Mouse (Mus musculus) heart, postnatal 4 days (tissue): ENCODE data around the gene Erbb3. TPM values are rescaled to one million over a fixed set of nuclear protein-coding genes. Genes with fewer than 3 reads are reported as not detected.

Experiments used
- DNase-seq: peaks from one replicate; pipeline ENCODE4 v3.0.0; 2021
- microRNA-seq, 2 experiments: library from miRNA; unstranded; fragments of <30 nt; microRNA quantifications; one replicate each; pipeline ENCODE4 v1.2.0; 2021 to 2022
- total RNA-seq, 2 experiments: library from RNA; stranded (reverse); gene quantifications; 2 replicates each; pipeline ENCODE4 v1.2.3; 2021

The Erbb3 gene
- total RNA-seq, 2 experiments from 2014 or later, result 7.1 to 8.2 TPM

GRCm38 (mm10) chr10:128525671-128526308, 63.7 kb downstream of the Erbb3 start, which contains the start of gene Esyt1:
Esyt1 (minus strand) TSS chr10:128525871.
- peak; percentile 94 for DNase-seq

DNA sequence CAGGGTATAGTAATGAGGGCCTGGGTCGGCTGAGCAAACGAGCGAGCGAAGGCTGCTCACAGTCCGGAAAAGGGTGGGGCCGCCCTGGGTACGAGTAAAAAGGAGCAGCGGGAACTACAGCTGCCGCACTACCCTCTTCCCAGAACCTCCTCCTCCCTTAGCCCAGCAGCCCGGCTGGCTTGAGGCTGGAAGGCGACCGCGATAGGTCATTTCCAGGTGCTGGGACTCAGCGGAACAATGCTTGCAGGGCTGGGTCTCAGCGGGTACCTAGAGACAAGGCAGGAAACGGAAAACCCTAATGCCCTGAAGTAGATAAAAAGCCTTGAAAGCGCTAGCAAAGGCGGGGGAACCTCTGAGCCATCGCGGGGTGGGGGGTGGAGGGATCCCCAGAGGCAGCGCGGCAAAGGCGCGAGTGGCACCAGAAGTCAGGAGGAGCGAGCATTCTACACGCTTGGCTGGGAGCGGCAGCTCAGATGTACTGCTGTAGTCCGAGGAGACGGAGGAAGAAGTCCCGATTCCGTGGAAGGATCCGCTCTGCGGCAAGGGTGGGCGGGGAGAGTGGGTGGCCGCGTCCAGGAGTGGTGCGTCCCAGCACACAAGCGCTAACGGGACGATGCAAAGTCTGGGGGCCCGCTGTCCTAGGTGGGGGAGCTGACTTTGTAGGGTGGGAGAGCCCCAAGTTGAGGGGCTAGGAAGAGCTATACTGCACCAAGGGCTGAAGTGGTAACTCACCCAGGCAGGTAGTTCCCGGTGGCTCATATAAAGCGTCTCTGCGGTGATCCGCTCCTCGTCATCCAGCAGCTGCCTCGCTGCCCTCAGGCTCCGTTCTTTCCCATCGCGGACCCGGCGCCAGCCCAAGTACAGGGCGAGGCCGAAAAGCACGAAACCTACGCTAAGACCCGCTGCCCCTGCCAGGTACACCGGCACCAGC, 64.5 kb downstream of the Erbb3 start:
- DNase-seq, result peak; percentile 68

DNA sequence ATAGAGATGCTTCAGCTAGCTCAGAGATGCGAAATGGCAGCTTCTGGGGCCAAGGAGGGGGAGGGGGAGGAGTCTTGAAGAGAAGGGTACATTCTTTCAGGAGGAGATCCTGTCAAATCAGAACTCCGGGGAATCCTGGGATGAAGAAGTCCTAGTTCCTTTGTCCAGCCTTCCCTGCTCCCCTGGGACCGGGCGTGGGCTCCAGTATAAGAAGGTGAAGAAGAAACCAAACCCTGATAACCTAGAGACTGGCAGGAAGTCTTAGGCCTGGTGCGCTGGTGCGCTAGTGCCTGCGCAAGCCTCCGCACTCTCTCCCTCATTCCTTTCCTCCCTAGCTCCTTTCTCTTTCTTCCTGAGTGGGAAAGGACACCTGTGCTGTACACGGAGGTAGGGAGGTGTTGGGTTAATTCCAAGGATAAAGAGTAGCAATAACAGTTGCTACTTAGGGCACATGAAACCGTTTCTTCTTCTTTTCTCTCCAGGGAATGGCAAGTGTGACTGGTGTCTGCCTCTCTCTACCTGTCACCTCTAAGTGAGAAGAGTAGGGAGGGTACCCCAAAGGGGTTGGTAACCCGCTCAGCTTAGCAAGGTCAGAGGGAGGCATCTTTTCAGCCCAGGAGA, 65.2 kb downstream of the Erbb3 start:
- no peak for DNase-seq

GRCm38 (mm10) chr10:128522351-128522750, 67.1 kb downstream of the Erbb3 start:
- no peak for DNase-seq

- no peak for DNase-seq
Observed at GRCm38 (mm10) chr10:128520591-128520990, 68.9 kb downstream of the Erbb3 start.

- peak; percentile 72 for DNase-seq
Observed at GRCm38 (mm10) chr10:128518833-128519232, 70.6 kb downstream of the Erbb3 start.

Small RNA genes within 50 kb of the gene (microRNA-seq; reads per million reads assigned to microRNA genes)
- gene Gm47275 (0 reads per million in 2 experiments), gene Mir6917 (0 reads per million in 2 experiments)

Other genes starting within 250 kb of the Erbb3 start
- gene Coq10a, start 220.7 kb downstream of the Erbb3 start, total RNA-seq, result 10 to 100 TPM; 82.0 to 85.7 TPM
- 10 to 100 TPM; 44.4 to 44.9 TPM for gene Ankrd52, start 212.5 kb downstream of the Erbb3 start, total RNA-seq
- not detected for gene Slc39a5, start 188.4 kb downstream of the Erbb3 start, total RNA-seq
- gene Nabp2, start 178.2 kb downstream of the Erbb3 start, total RNA-seq, result 10 to 100 TPM; 44.1 to 47.1 TPM
- gene Rnf41, start 178.0 kb downstream of the Erbb3 start, total RNA-seq, result 10 to 100 TPM; 25.0 to 27.0 TPM
- 10 to 100 TPM; 97.0 to 97.3 TPM for gene Smarcc2, start 130.4 kb downstream of the Erbb3 start, total RNA-seq
- gene Myl6, start 95.5 kb downstream of the Erbb3 start, total RNA-seq, result 100 to 1,000 TPM; 616 to 628 TPM
- 1 to 10 TPM; 3.7 TPM for gene Myl6b, start 91.0 kb downstream of the Erbb3 start, total RNA-seq
- gene Esyt1, start 63.8 kb downstream of the Erbb3 start, total RNA-seq, result 10 to 100 TPM; 28.4 to 31.3 TPM
- 1 to 10 TPM; 6.9 to 8.3 TPM for gene Zc3h10, start 41.9 kb downstream of the Erbb3 start, total RNA-seq
- gene Rpl41, start 40.3 kb downstream of the Erbb3 start, total RNA-seq, result 1,000 to 10,000 TPM; 2,410 to 2,531 TPM
- 10 to 100 TPM; 81.9 to 82.5 TPM for gene Pa2g4, start 23.7 kb downstream of the Erbb3 start, total RNA-seq
- gene Rps26, start 37.1 kb upstream of the Erbb3 start, total RNA-seq, result 100 to 1,000 TPM; 505 to 516 TPM
- 1 to 10 TPM; 1.7 to 2.4 TPM for gene Ikzf4, start 56.3 kb upstream of the Erbb3 start, total RNA-seq
- gene Suox, start 84.4 kb upstream of the Erbb3 start, total RNA-seq, result 10 to 100 TPM; 11.6 to 12.1 TPM
- 10 to 100 TPM; 65.1 to 66.3 TPM for gene Rab5b, start 106.6 kb upstream of the Erbb3 start, total RNA-seq
- 1 to 10 TPM; 1.3 to 1.8 TPM for gene Pmel, start 114.5 kb upstream of the Erbb3 start, total RNA-seq
- 10 to 100 TPM; 59.2 to 63.1 TPM for gene Cdk2, start 115.4 kb upstream of the Erbb3 start, total RNA-seq
- 1 to 10 TPM; 5.3 to 6.5 TPM for gene Dgka, start 155.2 kb upstream of the Erbb3 start, total RNA-seq
- gene Pym1, start 158.2 kb upstream of the Erbb3 start, total RNA-seq, result 10 to 100 TPM; 20.3 to 21.9 TPM
- gene Mmp19, start 201.3 kb upstream of the Erbb3 start, total RNA-seq, result 1 to 10 TPM; 2.3 to 2.9 TPM
- 10 to 100 TPM; 45.0 to 48.0 TPM for gene Dnajc14, start 214.4 kb upstream of the Erbb3 start, total RNA-seq
- gene Tmem198b, start 214.7 kb upstream of the Erbb3 start, total RNA-seq, result 10 to 100 TPM; 12.8 to 15.4 TPM
- gene Sarnp, start 227.7 kb upstream of the Erbb3 start, total RNA-seq, result 10 to 100 TPM; 56.1 to 57.3 TPM
- 10 to 100 TPM in 1 of 2 experiments, 1 to 10 TPM in 1; 9.5 to 10.1 TPM for gene Ormdl2, start 232.0 kb upstream of the Erbb3 start, total RNA-seq